Mouse (Mus musculus) kidney, adult 2 months (tissue): Measurements from ENCODE around the gene Dthd1. TPM values are rescaled to one million over a fixed set of nuclear protein-coding genes. Genes with fewer than 3 reads are reported as not detected.

Experiments used
- DNase-seq: peaks from one replicate; pipeline ENCODE4 v3.0.0; 2021
- H3K27ac ChIP-seq: fragments of 200-500 bp; 2 replicates; pipeline ENCODE4 v1.5.1; 2012; ENCODE audit warnings: low read depth, low read length, control low read depth, inconsistent platforms; ENCODE audit not compliant: insufficient read depth
- H3K27me3 ChIP-seq: fragments of 200-500 bp; replicated peaks from 2 replicates; pipeline ENCODE4 v1.6.1; 2012; ENCODE audit warnings: mild to moderate bottlenecking, moderate library complexity, low read length, inconsistent platforms; ENCODE audit not compliant: control insufficient read depth, insufficient read depth
- H3K36me3 ChIP-seq: fragments of 200-500 bp; 2 replicates; pipeline ENCODE4 v1.6.1; 2012; ENCODE audit warnings: mild to moderate bottlenecking, moderate library complexity, low read length, inconsistent platforms; ENCODE audit not compliant: control insufficient read depth, insufficient read depth
- H3K4me1 ChIP-seq: fragments of 200-500 bp; 2 replicates; pipeline ENCODE4 v1.6.1; 2011; ENCODE audit warnings: low read length; ENCODE audit not compliant: control insufficient read depth, insufficient read depth
- H3K4me3 ChIP-seq: fragments of 200-500 bp; 2 replicates; pipeline ENCODE4 v1.5.1; 2011; ENCODE audit warnings: mild to moderate bottlenecking, low read depth, low read length, control low read depth; ENCODE audit not compliant: insufficient read depth
- CTCF ChIP-seq: fragments of 200-500 bp; conservative IDR thresholded peaks from 2 replicates; pipeline ENCODE4 v1.5.1; 2011; ENCODE audit warnings: low read depth, mild to moderate bottlenecking, control low read depth, low read length, moderate library complexity, mixed read lengths; ENCODE audit not compliant: insufficient read depth, insufficient read length
- POLR2A ChIP-seq: fragments of 200-500 bp; IDR thresholded peaks from one replicate; pipeline ENCODE4 v1.6.1; 2011; ENCODE audit warnings: low read depth, low read length, control low read depth
- WGBS: fragments of 180-500 bp; shearing (Covaris S2); methylation state at CpG from one replicate; pipeline ENCODE4 v1.1.7; 2018; 5-methylcytosine and 5-hydroxymethylcytosine counted together
- polyA plus RNA-seq: library from polyadenylated mRNA; depleted of rRNA; stranded (reverse); fragments of >200 nt; gene quantifications from 2 replicates; pipeline ENCODE4 v1.2.3, GENCODE M21; 2012; rRNA removed

Gene Dthd1
- polyA plus RNA-seq: not detected in 2 replicates

GRCm38 (mm10) chr5:62813402-62814071, at the start of gene Dthd1:
Gene Dthd1, plus strand, starts transcription at chr5:62813823.
- H3K4me1 ChIP-seq: no peaks in the 10 kb centered on the region
- no peak within 1 kb of the TSS for H3K27ac ChIP-seq
- H3K27me3 ChIP-seq: no peaks in the 10 kb centered on the region
- no peak within 1 kb of the TSS for H3K4me3 ChIP-seq
- no peaks in the 10 kb centered on the region for H3K36me3 ChIP-seq
- no peak for TF ChIP-seq POLR2A
- no peak for TF ChIP-seq CTCF
- WGBS: 82% methylated on average over 6 of the region's 6 CpGs
- DNase-seq: no peak

- Histone ChIP-seq H3K27me3 (no peaks in the 10 kb centered on the region), H3K4me3 (no peak overlapping the region), H3K36me3 (no peaks in the 10 kb centered on the region), H3K4me1 (peaks cover 15% of the 10 kb centered on the region; the same call in 1 of the 2 replicates), H3K27ac (peak overlapping the region; percentile 56)
- peak; percentile 56 for DNase-seq
- TF ChIP-seq POLR2A: no peak
- 39% methylated on average over 5 of the region's 5 CpGs for WGBS
Observed at GRCm38 (mm10) chr5:62764161-62764560, 49.5 kb upstream of the Dthd1 start.

GRCm38 (mm10) chr5:62765459-62765783, 48.2 kb upstream of the Dthd1 start:
- 12% methylated on average over 5 of the region's 5 CpGs for WGBS
- TF ChIP-seq CTCF (no peak), POLR2A (no peak)
- H3K36me3 ChIP-seq: no peaks in the 10 kb centered on the region
- H3K27ac ChIP-seq: peak overlapping the region; percentile 37
- peak; percentile 25 for DNase-seq
- no peaks in the 10 kb centered on the region for H3K27me3 ChIP-seq
- H3K4me3 ChIP-seq: peak overlapping the region; percentile 80
- H3K4me1 ChIP-seq: peaks cover 11% of the 10 kb centered on the region; the same call in 1 of the 2 replicates

- Histone ChIP-seq H3K27ac (peak within 1 kb of the TSS; percentile 80), H3K4me1 (peaks cover 8% of the 10 kb centered on the region; the same call in 1 of the 2 replicates), H3K36me3 (no peaks in the 10 kb centered on the region), H3K27me3 (no peaks in the 10 kb centered on the region), H3K4me3 (peak within 1 kb of the TSS; percentile 80)
- DNase-seq: peak; percentile 83
- TF ChIP-seq CTCF (no peak), POLR2A (no peak)
- WGBS: 5% methylated on average over 106 of the region's 106 CpGs
Observed at GRCm38 (mm10) chr5:62765784-62766701, 47.6 kb upstream of the Dthd1 start, which contains the start of gene Arap2. Gene Arap2, minus strand, starts transcription at chr5:62766159.

- no peak for DNase-seq
- no peak for TF ChIP-seq POLR2A
- TF ChIP-seq CTCF: no peak
- Histone ChIP-seq H3K36me3 (no peaks in the 10 kb centered on the region), H3K27me3 (no peaks in the 10 kb centered on the region), H3K4me1 (no peaks in the 10 kb centered on the region), H3K4me3 (no peak overlapping the region), H3K27ac (no peak overlapping the region)
- WGBS: 82% methylated on average over 11 of the region's 11 CpGs
Observed at GRCm38 (mm10) chr5:62771775-62772599, 41.6 kb upstream of the Dthd1 start.

- no peak overlapping the region for H3K27ac ChIP-seq
- 60% methylated on average over 8 of the region's 8 CpGs for WGBS
- no peaks in the 10 kb centered on the region for H3K4me1 ChIP-seq
Observed at GRCm38 (mm10) chr5:62777804-62778203, 35.8 kb upstream of the Dthd1 start.

More at GRCm38 (mm10) chr5:62777804-62778203, 35.8 kb upstream of the Dthd1 start:
- Histone ChIP-seq H3K4me3 (no peak overlapping the region), H3K36me3 (no peaks in the 10 kb centered on the region), H3K27me3 (no peaks in the 10 kb centered on the region)
- TF ChIP-seq CTCF (no peak), POLR2A (no peak)
- no peak for DNase-seq
